Mouse (Mus musculus): Measurements from ENCODE around the gene Rab34.
A peak's percentile ranks its signal among the peaks of the same experiment; 100 is the strongest.

Rab34 gene

GRCm38 (mm10) chr11:78188331-78189233 lies at the start of gene Rab34:
Gene Rab34 (plus strand): TSS chr11:78188430.
- no peak for DNase-seq (ENCODE audit: low spot score)

- no peak for DNase-seq (ENCODE audit: low spot score)
Observed at GRCm38 (mm10) chr11:78140665-78141064, 47.6 kb upstream of the Rab34 start.

GRCm38 (mm10) chr11:78143520-78143919 lies 44.7 kb upstream of the Rab34 start:
- DNase-seq (ENCODE audit: low spot score) = no peak

- no peak for DNase-seq (ENCODE audit: low spot score)
Observed at GRCm38 (mm10) chr11:78146168-78146567, 42.1 kb upstream of the Rab34 start.

- no peak for DNase-seq (ENCODE audit: low spot score)
Observed at GRCm38 (mm10) chr11:78146707-78147543, 41.3 kb upstream of the Rab34 start.

- no peak for DNase-seq (ENCODE audit: low spot score)
Observed at GRCm38 (mm10) chr11:78151161-78151560, 37.1 kb upstream of the Rab34 start.

- DNase-seq (ENCODE audit: low spot score) = no peak
Observed at GRCm38 (mm10) chr11:78152299-78153231, 35.7 kb upstream of the Rab34 start.

GRCm38 (mm10) chr11:78153778-78154177 lies 34.5 kb upstream of the Rab34 start:
- no peak for DNase-seq (ENCODE audit: low spot score)

GRCm38 (mm10) chr11:78155674-78156073 lies 32.6 kb upstream of the Rab34 start:
- no peak for DNase-seq (ENCODE audit: low spot score)

- no peak for DNase-seq (ENCODE audit: low spot score)
Observed at GRCm38 (mm10) chr11:78156156-78156699, 32.0 kb upstream of the Rab34 start.

GRCm38 (mm10) chr11:78159096-78159495 lies 29.1 kb upstream of the Rab34 start:
- peak; percentile 87 for DNase-seq (ENCODE audit: low spot score)

GRCm38 (mm10) chr11:78159557-78159956 lies 28.7 kb upstream of the Rab34 start:
- DNase-seq (ENCODE audit: low spot score) = no peak

GRCm38 (mm10) chr11:78160171-78160570 lies 28.1 kb upstream of the Rab34 start:
- DNase-seq (ENCODE audit: low spot score) = no peak

GRCm38 (mm10) chr11:78160675-78161074 lies 27.6 kb upstream of the Rab34 start:
- DNase-seq (ENCODE audit: low spot score) = no peak

- DNase-seq (ENCODE audit: low spot score) = no peak
Observed at GRCm38 (mm10) chr11:78161169-78161568, 27.1 kb upstream of the Rab34 start.

- DNase-seq (ENCODE audit: low spot score) = no peak
Observed at GRCm38 (mm10) chr11:78161968-78162367, 26.3 kb upstream of the Rab34 start.

- no peak for DNase-seq (ENCODE audit: low spot score)
Observed at GRCm38 (mm10) chr11:78162504-78162903, 25.7 kb upstream of the Rab34 start.

GRCm38 (mm10) chr11:78163045-78163444 lies 25.2 kb upstream of the Rab34 start:
- DNase-seq (ENCODE audit: low spot score) = no peak

GRCm38 (mm10) chr11:78163681-78164603 lies 24.3 kb upstream of the Rab34 start:
- DNase-seq (ENCODE audit: low spot score) = no peak

GRCm38 (mm10) chr11:78164604-78164923 lies 23.7 kb upstream of the Rab34 start:
- no peak for DNase-seq (ENCODE audit: low spot score)

Measured in layer of hippocampus, adult 9-10 months (tissue).